Mouse (Mus musculus) adrenal gland, adult 10 weeks (tissue): ENCODE data around the gene Olfr1264. TPM values are rescaled to one million over a fixed set of nuclear protein-coding genes. Genes with fewer than 3 reads are reported as not detected.

ENCODE experiments used
- polyA plus RNA-seq: library from polyadenylated mRNA; stranded (reverse); fragments of 350-450 nt; fragmentation: Illumina TruSeq; extraction: RNeasy Lipid Tissue Mini Kit (QIAGEN cat#74804); gene quantifications from one replicate; pipeline ENCODE4 v1.2.3, GENCODE M21; 2014; ENCODE audit warnings: low read depth, low replicate concordance

The Olfr1264 gene
- not detected for polyA plus RNA-seq

GRCm38 (mm10) chr2:90025477-90025876 lies at the start of gene Olfr1264:
Gene Olfr1264, minus strand, starts transcription at chr2:90025577.

GRCm38 (mm10) chr2:90063494-90063893 lies 38.1 kb upstream of the Olfr1264 start, which contains the start of gene Olfr140:
Gene Olfr140, minus strand, starts transcription at chr2:90063594.

GRCm38 (mm10) chr2:90035037-90035436 lies 9.7 kb upstream of the Olfr1264 start, which contains the start of gene Olfr1265:
Gene Olfr1265, plus strand, starts transcription at chr2:90035337.

GRCm38 (mm10) chr2:90011831-90012230 lies 13.5 kb downstream of the Olfr1264 start, which contains the start of gene Olfr1263:
Gene Olfr1263, plus strand, starts transcription at chr2:90012131.

GRCm38 (mm10) chr2:89999845-90000244 lies 25.5 kb downstream of the Olfr1264 start, which contains the start of gene Olfr1262:
Gene Olfr1262, plus strand, starts transcription at chr2:90000145.

GRCm38 (mm10) chr2:89990921-89991320 lies 34.5 kb downstream of the Olfr1264 start, which contains the start of gene Olfr1261:
Gene Olfr1261, plus strand, starts transcription at chr2:89991221.

GRCm38 (mm10) chr2:89974184-89974583 lies 51.2 kb downstream of the Olfr1264 start, which contains the start of gene Olfr1260:
Gene Olfr1260, plus strand, starts transcription at chr2:89974340.

Other genes with a start within 250 kb of the Olfr1264 start
- gene Olfr1254, start 232.0 kb downstream of the Olfr1264 start, polyA plus RNA-seq = not detected
- not detected for gene Olfr1255, start 213.5 kb downstream of the Olfr1264 start, polyA plus RNA-seq
- not detected for gene Olfr1256, start 184.0 kb downstream of the Olfr1264 start, polyA plus RNA-seq
- gene Olfr48, start 177.4 kb downstream of the Olfr1264 start, polyA plus RNA-seq = not detected
- gene Olfr1257, start 147.1 kb downstream of the Olfr1264 start, polyA plus RNA-seq = not detected
- not detected for gene Olfr1258, start 98.3 kb downstream of the Olfr1264 start, polyA plus RNA-seq
- gene Olfr1259, start 76.9 kb downstream of the Olfr1264 start, polyA plus RNA-seq = not detected
- gene Olfr1260, start 51.2 kb downstream of the Olfr1264 start, polyA plus RNA-seq = not detected
- gene Olfr1261, start 34.4 kb downstream of the Olfr1264 start, polyA plus RNA-seq = not detected
- not detected for gene Olfr1262, start 25.4 kb downstream of the Olfr1264 start, polyA plus RNA-seq
- not detected for gene Olfr1263, start 13.4 kb downstream of the Olfr1264 start, polyA plus RNA-seq
- not detected for gene Olfr1265, start 9.8 kb upstream of the Olfr1264 start, polyA plus RNA-seq
- gene Olfr140, start 38.0 kb upstream of the Olfr1264 start, polyA plus RNA-seq = not detected
- gene Olfr1269, start 95.8 kb upstream of the Olfr1264 start, polyA plus RNA-seq = not detected
- not detected for gene Olfr32, start 116.7 kb upstream of the Olfr1264 start, polyA plus RNA-seq
- gene Olfr1270, start 127.5 kb upstream of the Olfr1264 start, polyA plus RNA-seq = not detected
- not detected for gene Olfr1506, start 198.9 kb upstream of the Olfr1264 start, polyA plus RNA-seq
- not detected for gene Olfr142, start 232.0 kb upstream of the Olfr1264 start, polyA plus RNA-seq
- not detected for gene Olfr1271, start 245.5 kb upstream of the Olfr1264 start, polyA plus RNA-seq